Mouse (Mus musculus) thymus, postnatal 14 days (tissue): Measurements from ENCODE around the gene Gm17662.

Experiments
- DNase-seq: peaks from one replicate; pipeline ENCODE4 v3.0.0; 2021

Gm17662 gene

DNA sequence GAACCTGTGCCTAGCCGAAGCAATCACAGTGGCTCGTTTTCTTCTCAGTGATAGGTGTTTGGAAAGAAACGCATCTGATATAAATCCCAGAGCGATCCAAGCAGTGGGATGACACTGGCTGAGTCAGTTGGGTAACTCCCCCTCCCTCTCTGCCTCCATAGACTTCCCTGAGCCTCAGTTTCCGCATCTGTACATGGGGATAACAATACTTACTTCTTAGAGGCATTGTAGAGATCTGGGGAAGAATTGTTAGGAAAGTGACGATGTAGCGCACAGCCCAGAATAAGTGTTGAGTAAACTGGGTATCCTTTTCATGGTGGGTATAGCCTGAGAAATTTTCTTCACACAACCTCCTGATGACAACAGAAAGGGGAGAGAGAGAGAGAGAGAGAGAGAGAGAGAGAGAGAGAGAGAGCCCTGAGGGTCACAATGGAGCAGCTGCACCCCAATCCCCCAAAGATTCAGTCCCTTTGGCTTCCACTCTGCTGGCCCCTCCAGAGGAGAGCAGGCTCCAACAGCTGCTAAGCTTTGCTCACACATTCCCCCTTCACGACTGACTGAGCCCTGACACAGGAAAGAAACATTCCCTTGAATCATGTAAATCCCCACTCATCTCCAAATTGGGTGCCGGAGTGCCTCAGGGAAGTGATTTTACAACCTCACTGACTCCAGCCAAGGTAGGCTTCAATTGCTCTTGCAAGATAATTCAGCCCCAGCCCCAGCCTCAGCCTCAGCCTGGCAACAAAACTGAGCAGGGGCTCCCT is 31.6 kb downstream of the Gm17662 start:
- no peak for DNase-seq

DNA sequence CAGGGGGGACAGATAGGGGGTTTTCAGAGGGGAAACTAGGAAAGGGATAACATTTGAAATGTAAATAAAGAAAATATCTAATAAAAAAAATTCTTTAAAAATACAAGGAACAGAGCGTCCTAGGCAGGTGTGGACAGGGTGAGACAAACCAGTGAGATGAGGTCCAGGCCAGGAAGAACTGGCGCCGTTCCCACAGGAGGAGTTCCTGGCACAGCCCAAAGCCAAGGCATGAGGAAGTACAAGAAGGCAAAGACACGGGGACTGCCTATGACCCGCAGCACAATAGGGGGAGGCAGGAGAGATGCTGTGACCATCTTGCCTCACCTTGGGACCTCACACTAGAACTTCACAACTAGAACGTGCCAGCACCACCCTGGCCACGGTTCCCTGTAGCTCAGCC is 34.6 kb downstream of the Gm17662 start:
- DNase-seq, result no peak

- no peak for DNase-seq
Measured at GRCm38 (mm10) chr4:104893588-104893987, 36.5 kb downstream of the Gm17662 start.

- peak; percentile 11 for DNase-seq
Measured at GRCm38 (mm10) chr4:104894004-104894734, 37.0 kb downstream of the Gm17662 start.

- DNase-seq, result no peak
Measured at GRCm38 (mm10) chr4:104902836-104903235, 45.7 kb downstream of the Gm17662 start.

GRCm38 (mm10) chr4:104905049-104905448 is 47.9 kb downstream of the Gm17662 start:
- no peak for DNase-seq
